Mouse (Mus musculus) layer of hippocampus, adult 11-12 months (tissue): ENCODE measurements around the gene Ppox.
A peak's percentile ranks its signal among the peaks of the same experiment; 100 is the strongest.
"Not testable (repeated sequence)": the region's sequence is repeated elsewhere in the genome, so short reads cannot be mapped to it uniquely, and the experiment has no call there.

Experiments
- DNase-seq: peaks from one replicate; pipeline ENCODE4 v3.0.0; 2022; ENCODE audit warnings: low spot score

Gene Ppox

GRCm38 (mm10) chr1:171280916-171281527 is at the start of gene Ppox:
Gene Ppox (minus strand): TSS chr1:171281186.
- DNase-seq, result peak; percentile 95

GRCm38 (mm10) chr1:171330216-171330560 is 49.2 kb upstream of the Ppox start:
- DNase-seq, result no peak

- DNase-seq, result no peak
Observed at GRCm38 (mm10) chr1:171329433-171330215, 48.6 kb upstream of the Ppox start.

GRCm38 (mm10) chr1:171328839-171329432 is 48.0 kb upstream of the Ppox start, which contains the start of gene Dedd:
Gene Dedd (plus strand): TSS chr1:171329145.
- peak; percentile 95 for DNase-seq

- no peak for DNase-seq
Observed at GRCm38 (mm10) chr1:171328244-171328643, 47.3 kb upstream of the Ppox start.

- not testable (repeated sequence) for DNase-seq
Observed at GRCm38 (mm10) chr1:171326588-171326987, 45.6 kb upstream of the Ppox start.

GRCm38 (mm10) chr1:171325571-171325970 is 44.6 kb upstream of the Ppox start:
- no peak for DNase-seq

- no peak for DNase-seq
Observed at GRCm38 (mm10) chr1:171322012-171322411, 41.0 kb upstream of the Ppox start.

GRCm38 (mm10) chr1:171321415-171321814 is 40.4 kb upstream of the Ppox start:
- no peak for DNase-seq

- DNase-seq, result no peak
Observed at GRCm38 (mm10) chr1:171320151-171320550, 39.2 kb upstream of the Ppox start.

- DNase-seq, result no peak
Observed at GRCm38 (mm10) chr1:171319748-171320147, 38.8 kb upstream of the Ppox start.

GRCm38 (mm10) chr1:171309321-171309720 is 28.3 kb upstream of the Ppox start:
- no peak for DNase-seq

GRCm38 (mm10) chr1:171306157-171306556 is 25.2 kb upstream of the Ppox start:
- DNase-seq, result not testable (repeated sequence)

- DNase-seq, result no peak
Observed at GRCm38 (mm10) chr1:171298226-171298625, 17.2 kb upstream of the Ppox start.

- no peak for DNase-seq
Observed at GRCm38 (mm10) chr1:171295063-171295402, 14.0 kb upstream of the Ppox start.

- peak; percentile 87 for DNase-seq
Observed at GRCm38 (mm10) chr1:171294298-171295062, 13.5 kb upstream of the Ppox start, which contains the start of gene Ufc1. Gene Ufc1 (minus strand): TSS chr1:171295024.

- DNase-seq, result no peak
Observed at GRCm38 (mm10) chr1:171293906-171294297, 12.9 kb upstream of the Ppox start.

- DNase-seq, result peak; percentile 19
Observed at GRCm38 (mm10) chr1:171293351-171293750, 12.4 kb upstream of the Ppox start.

GRCm38 (mm10) chr1:171288328-171288727 is 7.3 kb upstream of the Ppox start:
- no peak for DNase-seq

- peak; percentile 95 for DNase-seq
Observed at GRCm38 (mm10) chr1:171287136-171288081, 6.4 kb upstream of the Ppox start, which contains the start of gene Usp21. Gene Usp21 (minus strand): TSS chr1:171287991.

- DNase-seq, result peak; percentile 16
Observed at GRCm38 (mm10) chr1:171286517-171286916, 5.5 kb upstream of the Ppox start.
